Mouse (Mus musculus) hindbrain, embryonic 16.5 days (tissue): ENCODE results near the gene Apobec2. TPM values are rescaled to one million over a fixed set of nuclear protein-coding genes. Genes with fewer than 3 reads are reported as not detected.

Experiments
- ATAC-seq: fragments of 200-750 bp; cut with Nextera tagmentation; 2 replicates; pipeline ENCODE4 v1.8.0; 2017; ENCODE audit warnings: moderate TSS enrichment, moderate library complexity
- H3K27ac ChIP-seq: fragments of 300-500 bp; sonication (generic); 2 replicates; pipeline ENCODE4 v1.5.1; 2014; ENCODE audit warnings: low read depth, mild to moderate bottlenecking, control low read depth, low read length, moderate library complexity
- H3K27me3 ChIP-seq: fragments of 300-500 bp; sonication (generic); replicated peaks from 2 replicates; pipeline ENCODE4 v1.6.1; 2014; ENCODE audit warnings: low read length; ENCODE audit not compliant: control insufficient read depth, insufficient read depth
- H3K36me3 ChIP-seq: fragments of 300-500 bp; sonication (generic); 2 replicates; pipeline ENCODE4 v1.6.1; 2014; ENCODE audit warnings: mild to moderate bottlenecking, low read length, moderate library complexity, mixed read lengths; ENCODE audit not compliant: control insufficient read depth, insufficient read depth
- H3K4me1 ChIP-seq: fragments of 300-500 bp; sonication (generic); 2 replicates; pipeline ENCODE4 v1.6.1; 2014; ENCODE audit warnings: low read depth, low read length; ENCODE audit not compliant: control insufficient read depth, insufficient read depth
- H3K4me2 ChIP-seq: fragments of 300-500 bp; sonication (generic); 2 replicates; pipeline ENCODE4 v1.6.1; 2014; ENCODE audit warnings: mild to moderate bottlenecking, low read length, control low read depth, moderate library complexity
- H3K4me3 ChIP-seq: fragments of 300-500 bp; sonication (generic); 2 replicates; pipeline ENCODE4 v1.5.1; 2014; ENCODE audit warnings: mild to moderate bottlenecking, low read length, control low read depth, moderate library complexity
- H3K9ac ChIP-seq: fragments of 300-500 bp; sonication (generic); 2 replicates; pipeline ENCODE4 v1.6.1; 2014; ENCODE audit warnings: low read depth, mild to moderate bottlenecking, control low read depth, low read length, moderate library complexity
- H3K9me3 ChIP-seq: fragments of 300-500 bp; sonication (generic); 2 replicates; pipeline ENCODE4 v1.6.1; 2014; ENCODE audit warnings: mild to moderate bottlenecking, low read length, moderate library complexity; ENCODE audit not compliant: control insufficient read depth
- WGBS: fragments of 180-500 bp; shearing (Covaris S2); extraction: QIAGEN DNeasy Blood & Tissue Kit; methylation state at CpG from one replicate; pipeline ENCODE4 v1.1.7; 2014; 5-methylcytosine and 5-hydroxymethylcytosine counted together
- polyA plus RNA-seq: library from polyadenylated mRNA; unstranded; fragments of >200 nt; fragmentation: Nextera tagmentation; extraction: Ambion mirVana; gene quantifications from 2 replicates; pipeline ENCODE4 v1.2.1, GENCODE M21; 2015

Apobec2 gene
- polyA plus RNA-seq, 1 experiment from 2014 or later = 0.88 TPM

GRCm38 (mm10) chr17:48430394-48430793 is 2.3 kb downstream of the Apobec2 start:
- Histone ChIP-seq H3K27ac (no peak overlapping the region), H3K4me1 (peaks cover 4% of the 10 kb centered on the region; the same call in 1 of the 2 replicates), H3K9me3 (no peaks in the 10 kb centered on the region), H3K36me3 (no peaks in the 10 kb centered on the region), H3K4me2 (no peak overlapping the region), H3K4me3 (no peak overlapping the region), H3K9ac (no peak overlapping the region), H3K27me3 (no peaks in the 10 kb centered on the region)
- no peak for ATAC-seq
- 56% methylated on average over 5 of the region's 5 CpGs for WGBS

- no peak for ATAC-seq
- Histone ChIP-seq H3K27ac (no peak overlapping the region), H3K4me2 (no peak overlapping the region), H3K9me3 (no peaks in the 10 kb centered on the region), H3K4me1 (peaks cover 4% of the 10 kb centered on the region; the same call in 1 of the 2 replicates), H3K4me3 (no peak overlapping the region), H3K27me3 (no peaks in the 10 kb centered on the region), H3K36me3 (no peaks in the 10 kb centered on the region), H3K9ac (no peak overlapping the region)
- 66% methylated on average over 11 of the region's 11 CpGs for WGBS
Measured at GRCm38 (mm10) chr17:48427852-48428530, 4.7 kb downstream of the Apobec2 start.

DNA sequence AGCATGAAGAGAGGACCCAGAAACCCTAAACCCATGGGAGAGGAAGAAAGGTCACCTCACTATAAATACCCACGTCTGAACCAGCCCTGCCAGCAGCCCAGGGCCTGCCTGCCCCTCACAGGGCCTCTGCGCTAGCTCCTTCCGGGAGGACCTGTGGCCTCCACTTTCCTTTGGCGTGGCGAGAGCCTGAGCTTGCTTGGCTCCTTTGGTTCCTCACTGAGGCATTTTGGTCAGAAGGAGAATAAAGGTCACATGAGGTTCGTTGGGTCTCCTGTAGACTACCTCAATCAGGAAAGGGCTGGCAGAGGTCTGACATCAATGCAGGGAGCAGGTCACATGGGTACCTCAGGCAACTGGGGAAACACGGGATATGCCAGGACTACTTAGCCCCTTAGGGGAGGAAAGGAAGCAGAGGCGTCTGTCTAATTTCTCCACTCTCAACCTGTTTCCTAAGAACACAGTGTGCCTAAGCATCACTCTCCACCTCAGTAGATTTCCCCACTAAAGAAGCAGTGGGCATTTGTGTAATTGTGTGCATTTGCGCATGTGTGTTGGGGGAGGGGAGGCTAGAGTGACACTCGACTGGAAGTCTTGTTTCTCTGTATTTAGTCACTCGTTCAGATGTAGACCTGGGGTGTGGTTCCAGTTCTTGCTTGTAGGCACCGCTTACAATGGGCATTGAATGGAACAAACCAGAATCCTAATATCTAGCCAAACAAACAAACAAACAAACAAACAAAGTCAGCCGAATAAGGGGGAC is 5.6 kb downstream of the Apobec2 start:
- H3K4me2 ChIP-seq = no peak overlapping the region
- H3K9ac ChIP-seq = no peak overlapping the region
- no peak overlapping the region for H3K4me3 ChIP-seq
- no peaks in the 10 kb centered on the region; the same call in 1 of the 2 replicates for H3K4me1 ChIP-seq
- ATAC-seq = 0 out of 2 replicates have a peak, but pooled peaks have one; percentile 24
- H3K27ac ChIP-seq = no peak overlapping the region
- H3K36me3 ChIP-seq = no peaks in the 10 kb centered on the region
- H3K27me3 ChIP-seq = no peaks in the 10 kb centered on the region
- WGBS = 70% methylated on average over 13 of the region's 13 CpGs
- H3K9me3 ChIP-seq = no peaks in the 10 kb centered on the region

GRCm38 (mm10) chr17:48425823-48426612 is 6.7 kb downstream of the Apobec2 start:
- Histone ChIP-seq H3K4me2 (no peak overlapping the region), H3K9ac (no peak overlapping the region), H3K27me3 (no peaks in the 10 kb centered on the region), H3K27ac (no peak overlapping the region), H3K9me3 (no peaks in the 10 kb centered on the region), H3K4me3 (no peak overlapping the region), H3K4me1 (no peaks in the 10 kb centered on the region; the same call in 1 of the 2 replicates), H3K36me3 (no peaks in the 10 kb centered on the region)
- ATAC-seq = no peak
- WGBS = 40% methylated on average over 9 of the region's 9 CpGs

DNA sequence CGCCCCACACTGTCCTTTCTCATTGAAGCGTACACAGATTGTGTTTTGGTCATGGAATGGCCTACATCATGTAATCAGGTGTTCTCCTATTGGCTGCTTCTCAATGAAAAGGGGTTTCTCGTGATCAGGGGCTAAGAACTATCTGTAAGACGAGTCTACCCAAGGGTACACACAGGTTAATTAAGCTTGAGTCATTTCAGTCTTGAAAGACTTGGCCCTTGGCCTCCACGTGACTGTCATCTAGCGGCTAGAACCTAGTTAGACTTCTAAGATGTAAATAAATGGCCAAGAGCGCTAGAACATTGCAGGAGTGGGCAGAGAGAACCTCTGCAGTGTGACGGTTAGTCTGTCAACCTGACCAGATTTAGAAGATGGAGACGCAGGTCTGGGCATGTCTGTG is 8.5 kb downstream of the Apobec2 start:
- 89% methylated on average over 9 of the region's 9 CpGs for WGBS

DNA sequence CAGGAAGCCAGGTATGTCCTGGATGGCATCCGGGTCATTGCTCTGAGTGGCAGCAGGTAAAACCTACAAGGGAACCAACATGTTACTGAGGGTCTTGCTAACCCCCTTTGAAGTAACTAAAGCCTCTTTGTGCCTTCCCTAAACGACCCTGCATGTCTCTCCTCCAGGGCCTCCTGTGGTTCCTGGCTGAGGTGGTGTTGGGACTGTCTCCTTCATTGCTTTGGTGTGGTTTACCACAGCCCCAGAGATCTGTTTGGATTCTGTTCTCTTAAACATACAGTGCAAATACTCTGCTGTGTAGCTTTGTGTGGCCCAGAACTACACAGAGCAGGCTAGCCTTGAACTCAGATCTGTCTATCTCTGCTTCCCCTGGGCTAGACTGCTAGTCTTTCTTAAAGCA is 13.2 kb downstream of the Apobec2 start:
- no peak overlapping the region for H3K9ac ChIP-seq
- no peaks in the 10 kb centered on the region for H3K4me1 ChIP-seq
- H3K27me3 ChIP-seq = no peaks in the 10 kb centered on the region
- no peak overlapping the region for H3K27ac ChIP-seq
- H3K4me3 ChIP-seq = no peak overlapping the region
- H3K9me3 ChIP-seq = no peaks in the 10 kb centered on the region
- H3K4me2 ChIP-seq = no peak overlapping the region
- WGBS = 71% methylated on average over 2 of the region's 2 CpGs
- H3K36me3 ChIP-seq = no peaks in the 10 kb centered on the region
- ATAC-seq = no peak

More for the DNA sequence above, 8.5 kb downstream of the Apobec2 start:
- Histone ChIP-seq H3K36me3 (no peaks in the 10 kb centered on the region), H3K4me2 (no peak overlapping the region), H3K9me3 (no peaks in the 10 kb centered on the region), H3K27me3 (no peaks in the 10 kb centered on the region), H3K9ac (no peak overlapping the region), H3K4me1 (no peaks in the 10 kb centered on the region; the same call in 1 of the 2 replicates), H3K4me3 (no peak overlapping the region), H3K27ac (no peak overlapping the region)
- no peak for ATAC-seq

- no peak overlapping the region for H3K4me3 ChIP-seq
- 100% methylated on average over 1 of the region's 1 CpGs for WGBS
- H3K27ac ChIP-seq = no peak overlapping the region
- H3K36me3 ChIP-seq = no peaks in the 10 kb centered on the region
- H3K4me2 ChIP-seq = no peak overlapping the region
- H3K27me3 ChIP-seq = no peaks in the 10 kb centered on the region
- no peak overlapping the region for H3K9ac ChIP-seq
- no peaks in the 10 kb centered on the region for H3K4me1 ChIP-seq
- ATAC-seq = no peak
- no peaks in the 10 kb centered on the region for H3K9me3 ChIP-seq
Measured at GRCm38 (mm10) chr17:48418781-48419180, 13.9 kb downstream of the Apobec2 start.

DNA sequence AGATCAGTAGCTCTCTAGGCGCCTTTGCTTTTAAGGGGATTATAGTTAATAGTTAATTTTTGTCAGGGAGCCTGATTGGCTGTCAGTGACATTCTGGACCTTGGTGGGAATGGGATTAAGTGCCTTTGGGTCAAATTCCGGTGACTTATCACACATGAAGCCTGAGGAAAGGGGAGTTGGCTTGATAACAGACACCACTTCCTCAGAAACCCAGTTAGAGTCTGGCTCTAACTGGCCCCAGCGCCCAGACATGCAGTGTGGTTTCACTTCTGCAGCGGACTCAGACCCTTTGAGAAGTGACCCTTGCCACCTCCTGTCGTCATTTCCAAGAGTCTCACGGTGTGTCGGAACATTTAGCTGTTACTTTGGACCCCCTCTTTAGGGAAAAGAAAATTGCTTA is 14.6 kb downstream of the Apobec2 start:
- no peaks in the 10 kb centered on the region for H3K27me3 ChIP-seq
- no peaks in the 10 kb centered on the region for H3K4me1 ChIP-seq
- no peak overlapping the region for H3K4me2 ChIP-seq
- H3K9ac ChIP-seq = no peak overlapping the region
- H3K4me3 ChIP-seq = no peak overlapping the region
- 87% methylated on average over 7 of the region's 7 CpGs for WGBS
- H3K36me3 ChIP-seq = no peaks in the 10 kb centered on the region
- no peak for ATAC-seq
- H3K27ac ChIP-seq = no peak overlapping the region
- H3K9me3 ChIP-seq = no peaks in the 10 kb centered on the region

- no peak overlapping the region for H3K9ac ChIP-seq
Measured at GRCm38 (mm10) chr17:48417521-48417920, 15.2 kb downstream of the Apobec2 start.

More at GRCm38 (mm10) chr17:48417521-48417920, 15.2 kb downstream of the Apobec2 start:
- H3K27me3 ChIP-seq = no peaks in the 10 kb centered on the region
- no peak overlapping the region for H3K4me2 ChIP-seq
- no peaks in the 10 kb centered on the region for H3K4me1 ChIP-seq
- 95% methylated on average over 6 of the region's 6 CpGs for WGBS
- H3K27ac ChIP-seq = no peak overlapping the region
- ATAC-seq = no peak
- no peak overlapping the region for H3K4me3 ChIP-seq
- H3K9me3 ChIP-seq = no peaks in the 10 kb centered on the region
- no peaks in the 10 kb centered on the region for H3K36me3 ChIP-seq
